Mouse (Mus musculus): ENCODE results near the gene Lat2. TPM values are rescaled to one million over a fixed set of nuclear protein-coding genes. Genes with fewer than 3 reads are reported as not detected.
"Not testable (repeated sequence)": the region's sequence is repeated elsewhere in the genome, so short reads cannot be mapped to it uniquely, and the experiment has no call there.

Lat2 gene
- 3.6 and 4.4 TPM in 2 replicates for polyA plus RNA-seq (2014; fragmentation: Nextera tagmentation; extraction: Ambion mirVana)

DNA sequence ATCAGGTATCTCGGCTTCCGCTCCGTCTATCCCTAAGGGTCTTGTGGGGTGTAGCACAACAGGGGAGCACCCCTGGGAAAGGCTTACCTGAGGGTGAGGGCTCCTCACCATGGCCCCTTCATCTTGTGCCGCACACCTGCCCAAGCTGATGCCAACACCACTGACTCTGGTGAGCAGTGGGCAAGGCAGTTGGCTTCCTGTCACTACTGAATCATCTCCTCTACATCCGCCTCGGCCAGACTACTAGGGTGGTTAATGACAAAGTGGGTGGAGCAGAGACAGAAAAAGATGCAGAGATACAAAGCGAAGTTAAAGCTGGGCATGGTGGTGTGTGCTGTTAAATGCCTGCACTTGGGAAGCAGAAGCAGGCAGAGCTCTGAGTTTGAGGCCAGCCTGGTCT is at the start of gene Lat2:
TSS of gene Lat2 (minus strand) at position 224 of the 400 bp plus-strand sequence.
- 89% methylated on average over 7 of the region's 7 CpGs for WGBS

DNA sequence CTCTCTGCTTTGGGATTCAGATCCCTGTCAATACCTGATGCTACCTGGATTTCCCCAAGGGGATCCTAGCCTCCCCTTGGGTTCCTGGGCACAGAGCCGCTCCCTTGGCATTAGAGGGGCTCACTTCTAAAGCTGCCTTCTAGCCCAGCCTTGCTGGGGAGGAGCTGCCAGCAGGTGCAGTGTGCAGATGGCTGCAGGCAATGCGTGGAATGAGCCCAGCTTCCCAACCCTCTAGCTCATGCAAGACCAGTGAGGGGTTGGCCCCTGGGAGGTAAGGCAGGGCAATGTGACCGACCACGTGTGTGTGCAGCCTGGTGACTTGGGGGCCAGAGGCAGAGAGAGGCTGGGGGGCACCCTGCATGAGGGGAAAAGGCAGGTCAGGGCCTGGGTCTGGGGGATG is 41.9 kb upstream of the Lat2 start:
- H3K9me3 ChIP-seq (ENCODE audit: control insufficient read depth, low read length) = no peaks in the 10 kb centered on the region
- H3K4me1 ChIP-seq (ENCODE audit: control insufficient read depth, insufficient read depth, low read length) = no peaks in the 10 kb centered on the region
- H3K4me2 ChIP-seq (ENCODE audit: low read depth, low read length) = no peak overlapping the region
- H3K4me3 ChIP-seq (ENCODE audit: low read depth, low read length) = no peak overlapping the region
- 70% methylated on average over 4 of the region's 4 CpGs for WGBS
- no peak overlapping the region for H3K9ac ChIP-seq (replicated peaks; ENCODE audit: low read depth, low read length)
- no peak for ATAC-seq (ENCODE audit: low read depth)
- H3K27ac ChIP-seq (ENCODE audit: low read depth, low read length) = no peak overlapping the region
- H3K27me3 ChIP-seq (ENCODE audit: control insufficient read depth, insufficient read depth, low read length) = no peaks in the 10 kb centered on the region
- peaks cover 34% of the 10 kb centered on the region for H3K36me3 ChIP-seq (ENCODE audit: control insufficient read depth, insufficient read depth, low read length)

More for the DNA sequence above, at the start of gene Lat2:
- no peaks in the 10 kb centered on the region for H3K4me1 ChIP-seq (ENCODE audit: control insufficient read depth, insufficient read depth, low read length)
- H3K36me3 ChIP-seq (ENCODE audit: control insufficient read depth, insufficient read depth, low read length) = peaks cover 25% of the 10 kb centered on the region
- H3K27me3 ChIP-seq (ENCODE audit: control insufficient read depth, insufficient read depth, low read length) = no peaks in the 10 kb centered on the region
- H3K4me2 ChIP-seq (ENCODE audit: low read depth, low read length) = no peak within 1 kb of the TSS
- no peak for ATAC-seq (ENCODE audit: low read depth)
- no peak within 1 kb of the TSS for H3K4me3 ChIP-seq (ENCODE audit: low read depth, low read length)
- no peak within 1 kb of the TSS for H3K9ac ChIP-seq (replicated peaks; ENCODE audit: low read depth, low read length)
- H3K27ac ChIP-seq (ENCODE audit: low read depth, low read length) = no peak within 1 kb of the TSS
- no peaks in the 10 kb centered on the region for H3K9me3 ChIP-seq (ENCODE audit: control insufficient read depth, low read length)

DNA sequence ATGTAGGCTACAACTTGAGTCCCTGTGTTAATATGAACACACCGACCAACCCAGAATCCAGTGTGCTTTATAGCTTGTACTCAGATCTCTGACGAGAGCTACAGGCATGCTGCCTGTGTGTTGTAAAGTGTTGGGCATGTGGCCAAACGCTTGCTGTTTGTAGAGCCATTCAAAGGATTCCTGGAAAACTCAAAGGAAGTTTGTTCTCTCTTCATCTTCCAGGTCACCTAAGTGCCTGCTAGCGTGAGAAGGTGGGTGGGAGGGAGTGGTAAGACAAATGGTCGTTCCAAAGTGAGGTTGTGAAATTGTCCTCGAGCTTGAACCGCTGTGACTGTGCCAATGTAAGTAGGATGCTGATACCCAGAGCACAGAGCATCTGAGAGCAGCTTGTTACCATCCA is 37.2 kb upstream of the Lat2 start:
- Histone ChIP-seq H3K9me3 (ENCODE audit: control insufficient read depth, low read length) (no peaks in the 10 kb centered on the region), H3K9ac (replicated peaks; ENCODE audit: low read depth, low read length) (no peak overlapping the region)
- WGBS = 57% methylated on average over 7 of the region's 7 CpGs

DNA sequence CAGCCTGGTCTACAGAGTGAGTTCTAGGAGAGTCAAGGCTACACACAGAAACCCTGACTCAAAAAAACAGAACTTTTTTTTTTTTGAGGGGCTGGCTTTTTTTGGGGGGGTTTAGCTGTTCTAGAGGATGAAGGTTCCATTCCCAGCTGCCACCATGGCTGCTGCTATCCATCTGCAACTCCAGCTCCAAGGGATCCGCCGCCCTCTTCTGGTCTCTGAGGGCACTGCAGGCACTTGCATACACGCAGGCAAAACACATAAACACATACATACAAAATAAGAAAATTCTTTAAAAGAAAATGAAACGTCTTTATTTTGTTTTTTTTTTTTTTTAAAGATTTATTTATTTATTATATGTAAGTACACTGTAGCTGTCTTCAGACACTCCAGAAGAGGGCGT is 36.1 kb upstream of the Lat2 start:
- H3K36me3 ChIP-seq (ENCODE audit: control insufficient read depth, insufficient read depth, low read length) = no peaks in the 10 kb centered on the region
- ATAC-seq (ENCODE audit: low read depth) = no peak
- no peak overlapping the region for H3K4me2 ChIP-seq (ENCODE audit: low read depth, low read length)
- WGBS = 44% methylated on average over 4 of the region's 5 CpGs
- H3K4me1 ChIP-seq (ENCODE audit: control insufficient read depth, insufficient read depth, low read length) = no peaks in the 10 kb centered on the region
- no peak overlapping the region for H3K4me3 ChIP-seq (ENCODE audit: low read depth, low read length)
- no peaks in the 10 kb centered on the region for H3K9me3 ChIP-seq (ENCODE audit: control insufficient read depth, low read length)
- H3K27ac ChIP-seq (ENCODE audit: low read depth, low read length) = no peak overlapping the region
- no peaks in the 10 kb centered on the region for H3K27me3 ChIP-seq (ENCODE audit: control insufficient read depth, insufficient read depth, low read length)
- H3K9ac ChIP-seq (replicated peaks; ENCODE audit: low read depth, low read length) = no peak overlapping the region

More for the DNA sequence above, 37.2 kb upstream of the Lat2 start:
- Histone ChIP-seq H3K4me2 (ENCODE audit: low read depth, low read length) (no peak overlapping the region), H3K4me1 (ENCODE audit: control insufficient read depth, insufficient read depth, low read length) (no peaks in the 10 kb centered on the region), H3K4me3 (ENCODE audit: low read depth, low read length) (no peak overlapping the region), H3K36me3 (ENCODE audit: control insufficient read depth, insufficient read depth, low read length) (no peaks in the 10 kb centered on the region), H3K27ac (ENCODE audit: low read depth, low read length) (no peak overlapping the region), H3K27me3 (ENCODE audit: control insufficient read depth, insufficient read depth, low read length) (no peaks in the 10 kb centered on the region)
- ATAC-seq (ENCODE audit: low read depth) = no peak

DNA sequence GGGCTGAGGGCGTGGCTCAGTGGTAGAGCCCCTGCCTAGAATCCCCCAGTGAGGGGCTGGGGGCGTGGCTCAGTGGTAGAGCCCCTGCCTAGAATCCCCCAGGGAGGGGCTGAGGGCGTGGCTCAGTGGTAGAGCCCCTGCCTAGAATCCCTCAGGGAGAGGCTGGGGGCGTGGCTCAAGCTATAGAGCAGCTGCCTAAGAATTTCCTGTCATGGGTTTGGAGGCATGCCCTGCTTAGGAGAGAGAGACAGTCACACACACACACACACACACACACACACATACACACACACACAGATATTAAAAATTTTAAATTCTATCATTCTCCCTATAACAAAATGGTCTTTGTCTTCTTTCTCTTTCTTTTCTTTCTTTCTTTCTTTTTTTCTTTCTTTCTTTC is 34.2 kb upstream of the Lat2 start:
- not testable (repeated sequence) for H3K27ac ChIP-seq (ENCODE audit: low read depth, low read length); H3K9me3 ChIP-seq (ENCODE audit: control insufficient read depth, low read length); H3K4me2 ChIP-seq (ENCODE audit: low read depth, low read length); H3K27me3 ChIP-seq (ENCODE audit: control insufficient read depth, insufficient read depth, low read length); H3K4me3 ChIP-seq (ENCODE audit: low read depth, low read length); H3K4me1 ChIP-seq (ENCODE audit: control insufficient read depth, insufficient read depth, low read length); H3K36me3 ChIP-seq (ENCODE audit: control insufficient read depth, insufficient read depth, low read length); ATAC-seq (ENCODE audit: low read depth); H3K9ac ChIP-seq (replicated peaks; ENCODE audit: low read depth, low read length)
- WGBS = 69% methylated on average over 3 of the region's 4 CpGs

DNA sequence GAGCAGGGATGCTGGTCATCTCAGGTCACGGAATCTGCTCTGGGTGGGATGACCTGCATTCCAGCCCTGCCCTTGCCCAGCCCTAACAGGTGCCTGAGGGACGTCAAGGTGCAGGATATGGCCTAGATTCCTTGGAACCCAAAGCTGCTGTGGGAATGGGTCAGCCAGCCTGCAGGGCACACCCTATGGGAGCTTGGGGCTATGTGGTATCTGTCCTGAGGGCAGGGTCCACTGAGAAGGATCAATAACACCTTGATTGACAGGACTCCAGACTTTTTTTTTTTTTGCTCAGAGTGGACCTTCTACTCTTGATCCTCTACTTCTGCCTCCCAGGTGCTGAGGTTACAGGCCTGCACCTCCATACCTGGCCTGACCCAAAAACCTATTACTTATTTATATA is 32.6 kb upstream of the Lat2 start:
- no peak for ATAC-seq (ENCODE audit: low read depth)
- Histone ChIP-seq H3K4me3 (ENCODE audit: low read depth, low read length) (no peak overlapping the region), H3K27ac (ENCODE audit: low read depth, low read length) (no peak overlapping the region), H3K9me3 (ENCODE audit: control insufficient read depth, low read length) (no peaks in the 10 kb centered on the region), H3K36me3 (ENCODE audit: control insufficient read depth, insufficient read depth, low read length) (no peaks in the 10 kb centered on the region), H3K4me2 (ENCODE audit: low read depth, low read length) (no peak overlapping the region), H3K27me3 (ENCODE audit: control insufficient read depth, insufficient read depth, low read length) (no peaks in the 10 kb centered on the region), H3K4me1 (ENCODE audit: control insufficient read depth, insufficient read depth, low read length) (no peaks in the 10 kb centered on the region), H3K9ac (replicated peaks; ENCODE audit: low read depth, low read length) (no peak overlapping the region)
- WGBS = 88% methylated on average over 2 of the region's 2 CpGs

DNA sequence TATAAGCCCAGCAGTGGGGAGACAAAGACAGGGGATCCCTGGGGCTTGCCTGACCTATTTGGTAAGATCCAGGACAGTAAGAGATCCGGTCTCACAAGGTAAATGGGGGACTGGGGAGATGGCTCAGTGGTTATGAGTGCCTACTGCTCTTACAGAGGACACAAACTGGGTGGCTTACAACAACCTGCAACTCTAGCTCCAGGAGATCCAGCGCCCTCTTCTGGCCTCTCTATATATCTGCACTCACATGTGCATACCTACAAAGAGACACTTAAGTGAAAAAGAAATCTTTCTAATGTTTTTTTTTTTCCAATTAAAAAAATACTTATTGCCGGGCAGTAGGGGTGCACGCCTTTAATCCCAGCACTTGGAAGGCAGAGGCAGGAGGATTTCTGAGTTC is 31.6 kb upstream of the Lat2 start:
- no peaks in the 10 kb centered on the region for H3K27me3 ChIP-seq (ENCODE audit: control insufficient read depth, insufficient read depth, low read length)
- ATAC-seq (ENCODE audit: low read depth) = no peak
- H3K9ac ChIP-seq (replicated peaks; ENCODE audit: low read depth, low read length) = no peak overlapping the region
- H3K9me3 ChIP-seq (ENCODE audit: control insufficient read depth, low read length) = no peaks in the 10 kb centered on the region
- WGBS = 76% methylated on average over 4 of the region's 4 CpGs
- no peaks in the 10 kb centered on the region for H3K4me1 ChIP-seq (ENCODE audit: control insufficient read depth, insufficient read depth, low read length)
- H3K36me3 ChIP-seq (ENCODE audit: control insufficient read depth, insufficient read depth, low read length) = no peaks in the 10 kb centered on the region
- H3K4me3 ChIP-seq (ENCODE audit: low read depth, low read length) = no peak overlapping the region
- H3K27ac ChIP-seq (ENCODE audit: low read depth, low read length) = no peak overlapping the region
- no peak overlapping the region for H3K4me2 ChIP-seq (ENCODE audit: low read depth, low read length)

DNA sequence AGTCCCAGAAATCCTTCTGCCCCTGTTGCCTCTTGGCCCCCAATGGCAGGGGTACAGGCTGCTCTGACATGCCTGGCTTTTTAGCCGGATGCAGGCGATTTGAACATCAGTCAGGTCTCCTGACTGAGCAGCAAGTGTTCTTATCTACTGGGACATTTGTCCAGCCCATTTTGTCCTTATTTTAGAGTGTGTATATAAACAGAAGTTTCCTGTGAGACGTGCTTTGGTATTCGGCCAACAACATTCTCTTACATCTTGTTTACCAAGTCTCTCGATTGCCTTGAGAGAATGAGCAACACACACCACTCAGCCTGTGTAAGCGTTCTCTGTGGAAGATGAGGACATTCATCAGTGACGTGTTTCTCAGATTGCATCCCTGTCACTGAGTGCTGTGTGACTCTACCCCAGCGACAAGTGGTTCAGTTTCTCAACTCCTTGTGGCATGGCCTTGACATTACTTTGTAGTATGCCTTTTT is 29.9 kb upstream of the Lat2 start:
- Histone ChIP-seq H3K4me3 (ENCODE audit: low read depth, low read length) (no peak overlapping the region), H3K4me2 (ENCODE audit: low read depth, low read length) (no peak overlapping the region), H3K27ac (ENCODE audit: low read depth, low read length) (no peak overlapping the region), H3K27me3 (ENCODE audit: control insufficient read depth, insufficient read depth, low read length) (no peaks in the 10 kb centered on the region), H3K9me3 (ENCODE audit: control insufficient read depth, low read length) (no peaks in the 10 kb centered on the region), H3K4me1 (ENCODE audit: control insufficient read depth, insufficient read depth, low read length) (peaks cover 3% of the 10 kb centered on the region; the same call in 1 of the 2 replicates), H3K9ac (replicated peaks; ENCODE audit: low read depth, low read length) (no peak overlapping the region), H3K36me3 (ENCODE audit: control insufficient read depth, insufficient read depth, low read length) (no peaks in the 10 kb centered on the region)
- no peak for ATAC-seq (ENCODE audit: low read depth)
- 79% methylated on average over 8 of the region's 8 CpGs for WGBS

DNA sequence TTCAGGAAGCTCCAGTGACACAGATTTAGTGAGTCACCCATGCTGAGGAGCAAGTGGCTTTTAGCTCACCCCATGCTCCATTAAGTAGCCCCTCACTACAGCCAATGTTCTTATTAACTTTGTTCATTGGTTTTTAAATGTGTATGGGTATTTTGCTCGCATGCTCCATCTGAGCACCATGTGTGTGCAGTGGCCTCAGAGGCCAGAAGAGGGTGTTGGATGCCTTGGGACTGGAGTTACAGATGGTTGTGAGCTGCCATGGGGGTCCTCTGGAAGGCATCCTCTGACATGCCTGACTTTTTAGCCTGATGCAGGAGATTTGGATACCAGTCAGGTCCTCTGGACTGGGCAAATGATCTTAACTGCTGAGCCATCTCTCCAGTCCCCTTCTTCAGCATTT is 29.3 kb upstream of the Lat2 start:
- H3K27me3 ChIP-seq (ENCODE audit: control insufficient read depth, insufficient read depth, low read length) = no peaks in the 10 kb centered on the region
- H3K9ac ChIP-seq (replicated peaks; ENCODE audit: low read depth, low read length) = no peak overlapping the region

More for the DNA sequence above, 29.3 kb upstream of the Lat2 start:
- WGBS = 74% methylated on average over 1 of the region's 1 CpGs
- no peaks in the 10 kb centered on the region for H3K9me3 ChIP-seq (ENCODE audit: control insufficient read depth, low read length)
- ATAC-seq (ENCODE audit: low read depth) = no peak
- H3K4me1 ChIP-seq (ENCODE audit: control insufficient read depth, insufficient read depth, low read length) = peaks cover 3% of the 10 kb centered on the region; the same call in 1 of the 2 replicates
- no peak overlapping the region for H3K27ac ChIP-seq (ENCODE audit: low read depth, low read length)
- no peaks in the 10 kb centered on the region for H3K36me3 ChIP-seq (ENCODE audit: control insufficient read depth, insufficient read depth, low read length)
- no peak overlapping the region for H3K4me2 ChIP-seq (ENCODE audit: low read depth, low read length)
- H3K4me3 ChIP-seq (ENCODE audit: low read depth, low read length) = no peak overlapping the region
